Mouse (Mus musculus) liver, embryonic 14.5 days (tissue): ENCODE results near the gene Cbx8.

ENCODE experiments used
- CTCF ChIP-seq: IDR thresholded peaks from 2 replicates; pipeline ENCODE4 v1.5.1; 2016; ENCODE audit warnings: antibody characterized with exemption, low read depth, control low read depth
- EP300 ChIP-seq: IDR thresholded peaks from 2 replicates; pipeline ENCODE4 v1.6.1; 2016; ENCODE audit warnings: antibody characterized with exemption, low read depth

- no peak for TF ChIP-seq EP300
- no peak for TF ChIP-seq CTCF
These were observed 37.0 kb upstream of the Cbx8 start for GRCm38 (mm10) chr11:119077755-119078154.
